Mouse (Mus musculus) lung, postnatal 0 days (tissue): ENCODE data around the gene Tekt4.

ENCODE experiments used
- CTCF ChIP-seq: IDR thresholded peaks from 2 replicates; pipeline ENCODE4 v1.5.1; 2016; ENCODE audit warnings: antibody characterized with exemption, mild to moderate bottlenecking
- EP300 ChIP-seq: IDR thresholded peaks from 2 replicates; pipeline ENCODE4 v1.6.1; 2016; ENCODE audit warnings: antibody characterized with exemption, mild to moderate bottlenecking, control low read depth

GRCm38 (mm10) chr17:25516315-25516714 lies 61.9 kb downstream of the Tekt4 start:
- TF ChIP-seq CTCF: no peak
- no peak for TF ChIP-seq EP300
